Mouse (Mus musculus): ENCODE measurements at regions not wholly inside any gene's neighbourhood (a gene's known extent, or its start where the extent isn't known, plus 50 kb on each side); places are given as distances from the start of the nearest gene placed in this dataset.
"Not testable (repeated sequence)": the region's sequence is repeated elsewhere in the genome, so short reads cannot be mapped to it uniquely, and the experiment has no call there.

DNA sequence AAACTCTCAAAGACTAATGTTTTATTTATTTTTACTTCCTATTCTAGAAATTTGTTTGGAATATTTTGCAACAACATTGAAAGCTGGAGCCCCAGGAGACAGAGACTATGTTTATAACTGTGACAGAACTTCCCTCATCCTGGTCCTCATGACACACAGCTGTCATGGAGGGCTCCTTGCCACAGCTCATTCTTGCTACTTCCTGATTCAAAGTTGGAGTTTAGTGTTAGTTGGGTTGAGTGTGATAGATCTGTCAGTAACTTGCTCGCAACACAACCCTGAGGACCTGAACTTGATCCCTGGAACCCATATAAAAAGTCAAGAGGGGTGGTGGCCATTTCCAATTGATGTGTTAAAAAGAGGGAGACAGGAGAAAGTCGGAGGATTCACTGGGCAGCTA, 328.3 kb upstream of the Nox3 start:
- no peak for DNase-seq (ENCODE audit: low read depth)

DNA sequence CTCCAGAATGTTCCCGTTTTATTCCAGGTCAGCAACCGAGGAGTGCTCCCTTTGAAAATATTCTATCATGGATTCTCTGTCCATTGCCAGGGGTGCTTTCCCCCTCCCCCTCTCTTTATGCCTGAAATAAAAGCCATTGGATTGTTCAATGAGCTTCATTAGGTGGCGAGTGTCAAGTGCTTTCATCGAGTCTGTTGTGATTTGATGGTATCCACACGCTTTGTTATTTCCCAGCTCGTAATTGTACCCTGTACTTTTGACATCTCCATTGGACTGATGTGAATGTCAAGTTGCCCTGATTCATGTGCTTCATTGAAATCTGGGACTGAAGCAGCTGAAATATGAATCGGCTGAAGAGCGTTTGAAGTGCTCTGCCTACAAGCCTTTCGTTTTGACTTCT, 333.1 kb upstream of the Nox3 start:
- DNase-seq (ENCODE audit: low read depth), result no peak

DNA sequence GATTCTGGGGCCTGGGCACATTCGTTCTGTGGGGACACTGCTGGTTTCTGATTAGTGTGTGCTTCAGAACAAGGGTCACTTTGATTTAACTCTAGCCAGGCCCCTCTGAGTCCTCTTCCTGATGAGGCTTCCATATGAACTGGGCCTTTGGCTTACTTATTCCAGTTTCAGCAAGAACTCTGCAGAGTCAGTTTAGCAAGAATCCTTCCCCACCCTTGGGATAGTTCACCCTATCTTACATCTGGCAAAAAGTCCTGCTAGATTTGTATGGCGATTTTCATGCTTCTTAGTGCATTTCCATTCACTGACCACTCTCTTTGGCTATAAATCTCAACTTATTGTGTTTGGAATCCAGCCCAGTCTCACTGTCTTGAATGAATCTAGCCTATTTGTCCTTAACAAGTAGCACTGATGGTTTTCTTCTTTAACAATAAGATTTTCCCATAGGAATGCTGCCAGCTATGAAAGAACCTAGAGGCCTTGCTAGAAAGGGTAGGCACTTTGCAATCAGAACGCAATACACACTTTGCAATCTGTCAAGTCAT, 338.8 kb upstream of the Nox3 start:
- DNase-seq (ENCODE audit: low read depth), result no peak

DNA sequence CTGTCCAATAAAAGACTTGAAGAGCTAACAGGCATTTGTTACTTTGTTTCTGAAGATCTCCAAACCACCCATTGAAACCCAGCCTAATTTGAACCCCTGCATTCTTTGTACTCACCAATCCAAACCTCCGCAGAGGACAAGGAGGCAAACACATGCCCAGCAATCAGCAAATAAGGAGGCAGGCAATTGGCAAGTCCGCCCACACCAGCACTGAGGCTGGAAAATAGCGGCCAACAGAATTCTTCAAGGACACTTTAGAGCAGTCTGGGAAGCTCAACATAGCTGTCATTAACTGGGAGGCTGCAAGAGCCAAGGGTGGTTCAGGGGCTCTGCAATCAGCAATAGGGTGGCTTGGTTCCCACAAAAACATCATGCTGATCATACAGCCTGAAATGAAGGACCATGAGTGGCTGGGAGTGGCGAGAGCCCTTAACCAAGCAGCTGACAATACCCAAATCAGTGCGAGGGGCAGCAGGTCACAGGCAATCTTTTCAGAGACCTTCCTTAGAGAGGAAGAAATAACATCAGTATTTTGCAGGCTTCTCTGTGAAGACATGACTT, 344.1 kb upstream of the Nox3 start:
- DNase-seq (ENCODE audit: low read depth), result no peak

DNA sequence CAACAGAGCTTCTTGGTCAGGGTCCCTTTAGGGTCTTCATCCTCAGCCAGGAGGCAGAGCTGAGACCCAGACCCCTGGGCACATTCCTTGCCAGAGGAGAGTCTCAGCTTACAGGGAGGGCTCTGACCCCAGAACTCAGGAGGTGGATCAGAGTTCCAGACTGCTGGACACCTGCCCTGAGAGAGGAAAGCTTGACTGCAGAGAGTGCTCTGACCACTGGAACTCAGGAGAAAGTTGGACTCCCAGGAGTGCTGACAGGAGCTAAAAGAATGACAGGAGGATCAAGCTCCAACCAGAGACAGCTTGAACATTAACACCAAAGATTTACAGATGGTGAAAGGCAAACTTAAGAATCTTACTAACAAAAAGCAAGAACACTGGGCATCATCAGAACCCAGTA, 364.1 kb upstream of the Nox3 start:
- DNase-seq (ENCODE audit: low read depth), result not testable (repeated sequence)

DNA sequence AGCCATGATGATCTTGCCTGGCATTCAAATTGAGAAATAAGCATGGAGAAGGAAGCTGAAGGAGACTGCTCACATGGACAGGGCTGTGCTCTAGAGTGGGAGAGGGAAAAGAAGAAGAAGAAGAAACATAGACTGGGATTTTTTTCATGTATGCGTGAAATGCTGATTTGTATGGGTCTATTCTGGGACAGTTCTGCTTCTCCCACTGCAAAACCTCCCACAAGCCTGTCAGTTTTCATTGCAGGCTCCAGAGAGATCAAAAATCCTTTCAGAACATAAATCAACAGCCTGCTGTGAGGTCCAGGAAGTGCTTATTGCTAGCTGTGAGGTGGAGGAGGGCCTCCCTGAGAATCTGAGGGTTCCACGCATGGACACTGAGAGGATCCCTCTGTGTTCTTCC, 377.3 kb upstream of the Nox3 start:
- no peak for DNase-seq (ENCODE audit: low read depth)

DNA sequence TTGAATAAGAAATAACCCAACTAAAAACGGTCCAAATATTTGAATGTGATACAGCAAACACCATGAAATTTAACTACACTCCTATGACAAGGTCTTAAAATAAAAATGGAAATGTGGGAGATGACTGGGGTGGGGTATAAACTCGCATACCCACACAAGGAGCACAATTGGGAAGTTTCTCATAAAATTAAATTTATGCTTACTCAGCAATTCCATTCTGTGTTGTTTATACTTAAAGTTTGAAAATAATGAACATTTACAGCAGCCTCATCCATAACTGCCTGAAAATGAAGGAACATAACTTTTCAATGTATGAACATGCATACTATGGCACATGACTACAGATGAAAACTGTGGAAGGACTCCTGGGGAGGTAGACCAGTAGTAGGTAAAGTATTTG, 384.5 kb upstream of the Nox3 start:
- no peak for DNase-seq (ENCODE audit: low read depth)

DNA sequence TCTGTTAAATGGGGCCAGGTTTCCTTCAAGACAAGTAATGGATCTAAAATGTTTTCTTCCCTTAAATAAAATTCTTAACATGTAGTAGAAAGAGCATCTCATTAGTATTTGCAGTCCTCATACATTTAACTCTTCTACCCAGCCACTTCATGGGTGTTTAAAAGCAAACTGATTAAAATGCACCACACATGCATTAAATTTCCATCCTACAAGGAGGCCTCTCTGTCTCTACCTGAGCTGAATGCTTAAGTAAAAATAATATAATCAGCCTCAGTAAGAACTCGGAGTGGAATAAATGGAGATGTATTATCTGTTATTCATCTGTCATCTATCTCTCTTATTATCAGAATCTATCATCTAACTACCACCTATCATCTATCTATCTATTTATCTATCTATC, 398.6 kb upstream of the Nox3 start:
- DNase-seq (ENCODE audit: low read depth), result peak; percentile 0

DNA sequence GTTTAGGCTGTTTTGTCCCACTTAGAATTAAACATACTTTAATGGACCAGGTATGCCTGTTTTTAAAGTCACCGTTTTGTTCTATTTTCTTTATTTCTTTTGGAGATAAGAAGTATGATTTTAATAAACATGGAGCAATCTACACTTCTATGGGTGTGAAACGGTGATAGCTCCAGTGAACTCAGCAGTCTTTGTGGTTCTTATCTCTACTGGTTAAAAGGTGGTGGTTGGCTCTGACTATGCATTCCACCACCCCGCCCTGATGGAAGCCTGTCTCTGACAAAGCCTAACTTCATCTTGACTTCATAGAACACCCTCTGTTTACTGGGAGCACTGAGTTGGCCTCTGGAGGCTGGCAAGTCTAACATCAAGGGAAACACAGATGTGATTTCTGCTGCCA, 407.3 kb upstream of the Nox3 start:
- DNase-seq (ENCODE audit: low read depth), result no peak

DNA sequence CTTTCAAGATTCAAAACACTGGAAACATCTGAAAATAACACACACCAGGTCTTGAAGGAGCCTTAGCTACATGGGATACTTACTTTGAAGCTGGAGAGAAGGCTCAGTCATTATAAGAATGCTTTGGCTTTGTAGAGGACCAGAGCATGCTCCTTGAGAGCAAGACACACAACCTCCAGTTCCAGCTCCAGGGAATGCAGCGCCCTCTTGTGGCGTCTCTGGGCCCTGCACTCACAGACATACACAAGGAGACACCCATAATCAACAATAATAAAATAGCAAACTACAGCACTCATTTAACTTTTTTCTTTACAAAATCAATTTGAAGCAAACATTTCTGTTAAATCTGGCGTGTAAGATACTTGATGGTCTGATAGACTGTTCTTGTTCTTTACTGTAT, 413.2 kb upstream of the Nox3 start:
- DNase-seq (ENCODE audit: low read depth), result peak; percentile 3

DNA sequence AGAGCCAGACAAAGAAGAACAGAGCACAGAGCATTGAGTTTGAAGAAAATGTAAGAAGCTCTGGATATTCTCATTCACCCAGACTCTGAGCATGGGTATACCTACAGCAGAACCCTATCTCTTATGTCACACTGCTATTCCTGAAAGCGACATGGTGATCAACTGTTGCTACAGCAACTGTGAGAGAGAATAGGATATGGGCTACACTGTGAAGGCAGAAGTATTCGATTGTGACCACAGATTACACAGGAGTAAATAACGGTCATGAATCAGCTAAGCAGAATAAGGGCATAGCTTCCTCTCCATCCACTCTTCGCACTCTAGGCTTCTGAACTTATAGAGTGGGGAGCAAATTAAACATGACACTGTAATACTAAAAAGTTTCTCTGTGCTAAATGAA, 417.0 kb upstream of the Nox3 start:
- no peak for DNase-seq (ENCODE audit: low read depth)

DNA sequence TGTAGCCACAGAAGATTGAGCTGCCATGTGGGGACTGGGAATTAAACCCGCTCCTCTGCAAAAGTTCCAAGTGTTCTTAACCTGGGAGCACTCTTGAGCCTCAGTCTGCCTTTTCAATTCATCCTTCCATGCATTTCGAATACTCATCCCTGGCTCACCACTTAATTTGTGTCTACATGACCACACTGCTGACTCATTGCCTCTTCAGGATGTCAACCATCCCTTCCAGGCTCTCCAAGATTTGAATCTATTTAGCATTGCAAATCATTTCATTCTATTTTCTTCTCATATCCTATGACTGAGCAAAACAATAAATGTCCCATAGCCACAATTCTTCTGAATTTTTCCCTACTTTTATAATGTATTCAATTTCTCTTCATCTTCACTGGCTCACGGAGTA, 420.4 kb upstream of the Nox3 start:
- no peak for DNase-seq (ENCODE audit: low read depth)

DNA sequence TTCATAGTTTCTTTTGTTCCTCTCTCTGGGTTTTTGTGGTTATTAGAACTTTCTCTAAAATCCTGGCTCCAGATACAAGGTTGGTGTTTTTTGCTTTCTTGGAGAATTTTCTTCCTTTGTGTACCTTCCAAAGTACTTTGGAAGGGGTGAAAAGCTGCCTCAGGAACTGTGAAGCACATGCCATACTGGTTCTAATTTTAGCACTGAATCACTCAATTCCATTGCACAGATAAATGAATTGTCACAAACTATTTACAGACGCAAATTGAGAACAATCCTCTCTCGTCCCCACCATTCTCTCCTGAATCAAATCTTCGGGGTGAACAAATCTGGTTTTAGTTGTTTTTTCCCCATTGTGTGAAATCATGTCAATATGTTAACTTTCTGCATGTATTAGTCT, 437.6 kb upstream of the Nox3 start:
- no peak for DNase-seq (ENCODE audit: low read depth)

DNA sequence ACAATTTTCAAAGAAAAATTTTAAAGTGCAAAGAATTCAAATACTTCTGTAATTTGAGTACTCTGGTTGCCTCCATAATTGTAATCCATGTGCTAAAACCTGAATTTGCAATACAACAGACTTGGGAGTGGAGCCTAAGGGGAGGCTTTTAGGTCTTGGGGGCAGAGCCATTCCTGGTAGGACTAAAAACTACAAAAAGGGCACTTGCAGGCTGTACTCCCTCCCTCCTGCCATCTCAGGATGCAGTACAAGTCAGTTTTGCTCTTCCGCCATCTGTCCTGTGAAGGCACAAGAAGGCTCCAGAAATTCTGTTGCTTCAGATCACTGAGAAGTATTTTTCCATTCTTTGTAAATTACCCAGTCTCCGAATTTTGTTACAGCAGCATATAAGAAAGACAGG, 467.4 kb upstream of the Nox3 start:
- no peak for DNase-seq (ENCODE audit: low read depth)

DNA sequence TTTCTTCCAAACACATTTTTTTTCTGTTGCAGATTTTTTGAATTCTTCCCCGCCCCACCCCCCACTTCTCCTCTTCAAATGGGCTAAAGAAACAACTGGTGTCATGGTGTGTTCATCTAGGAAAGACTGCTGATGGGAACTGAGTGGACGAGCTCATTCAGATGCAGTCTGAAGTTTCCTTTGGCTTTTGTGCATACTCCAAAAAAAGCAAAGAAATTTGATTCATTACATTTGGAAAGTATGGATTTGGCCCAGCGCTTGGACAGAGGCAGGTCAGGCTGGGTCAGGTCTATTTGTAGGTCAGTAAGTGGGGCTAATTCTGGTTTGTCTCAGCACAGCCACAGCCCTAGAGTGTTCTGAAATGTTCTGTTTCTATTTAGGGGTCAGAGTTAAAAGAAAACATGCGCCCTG, 477.9 kb upstream of the Nox3 start:
- no peak for DNase-seq (ENCODE audit: low read depth)

DNA sequence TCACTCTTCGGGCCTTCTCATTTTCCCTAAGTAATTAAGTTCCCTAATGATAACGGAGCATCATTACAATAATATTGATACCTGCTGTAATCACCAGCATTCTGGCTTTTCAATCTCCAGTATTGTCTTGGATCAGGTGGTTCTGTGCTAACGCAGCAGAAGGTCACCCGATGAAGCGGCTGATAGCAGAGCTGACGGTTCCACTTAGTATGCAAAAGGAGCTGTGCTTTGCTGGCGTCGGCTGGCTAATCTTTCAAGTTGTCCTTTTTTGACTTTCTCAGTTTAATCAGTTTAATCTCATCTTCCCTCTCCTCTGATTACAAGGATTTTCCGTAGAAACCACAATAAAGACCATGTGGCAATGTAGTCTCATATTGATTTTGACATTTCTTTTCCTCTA, 478.9 kb upstream of the Nox3 start:
- DNase-seq (ENCODE audit: low read depth), result no peak

DNA sequence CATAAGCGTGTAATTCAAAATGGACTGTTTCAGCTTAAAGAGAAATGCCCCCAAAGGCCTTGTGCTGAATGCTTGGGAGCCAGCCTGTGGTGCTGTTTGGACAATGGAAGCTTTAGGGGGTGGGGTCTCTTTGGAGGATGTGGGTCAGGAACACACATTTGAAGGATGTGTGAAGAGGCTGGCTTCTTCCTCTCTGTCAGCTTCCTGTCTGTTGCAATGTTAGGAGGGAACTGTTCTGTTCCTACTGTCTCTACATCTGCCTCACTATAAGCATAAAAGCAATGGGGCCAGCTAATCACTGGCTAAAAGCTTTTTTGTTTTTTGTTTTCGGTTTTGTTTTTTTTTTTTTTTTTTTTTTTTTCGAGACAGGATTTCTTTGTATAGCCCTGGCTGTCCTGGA, 480.5 kb upstream of the Nox3 start:
- no peak for DNase-seq (ENCODE audit: low read depth)

DNA sequence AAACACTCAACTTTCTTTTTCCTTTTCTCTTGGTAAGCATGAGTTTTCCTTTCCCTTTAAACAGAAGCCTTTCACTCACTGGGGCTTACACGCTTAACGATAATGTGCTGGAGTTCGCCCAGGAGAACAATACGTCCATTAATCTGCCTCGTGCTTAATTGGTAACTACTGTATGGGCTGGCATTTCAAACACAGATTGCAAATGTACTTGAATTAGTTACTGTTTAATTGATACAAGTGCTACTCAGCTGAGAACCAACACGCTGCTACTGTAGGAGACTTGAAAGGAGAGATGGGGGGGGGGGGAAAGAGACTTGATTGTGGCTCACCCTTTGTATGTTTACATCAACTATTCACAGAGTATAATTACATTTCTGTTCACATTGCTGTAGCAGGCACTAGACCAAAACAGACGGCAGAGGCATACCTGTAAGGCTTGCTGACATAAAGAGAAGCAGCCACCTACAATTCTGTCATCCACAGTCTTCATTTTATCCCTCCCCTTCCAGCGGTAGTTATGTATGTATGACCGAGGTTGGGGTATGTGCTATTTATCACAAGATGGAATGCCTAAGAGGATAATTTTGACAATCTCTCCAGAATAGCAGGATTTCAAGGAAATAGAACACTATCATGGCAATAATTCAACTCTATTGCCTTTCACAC, 481.6 kb upstream of the Nox3 start:
- DNase-seq (ENCODE audit: low read depth), result no peak

DNA sequence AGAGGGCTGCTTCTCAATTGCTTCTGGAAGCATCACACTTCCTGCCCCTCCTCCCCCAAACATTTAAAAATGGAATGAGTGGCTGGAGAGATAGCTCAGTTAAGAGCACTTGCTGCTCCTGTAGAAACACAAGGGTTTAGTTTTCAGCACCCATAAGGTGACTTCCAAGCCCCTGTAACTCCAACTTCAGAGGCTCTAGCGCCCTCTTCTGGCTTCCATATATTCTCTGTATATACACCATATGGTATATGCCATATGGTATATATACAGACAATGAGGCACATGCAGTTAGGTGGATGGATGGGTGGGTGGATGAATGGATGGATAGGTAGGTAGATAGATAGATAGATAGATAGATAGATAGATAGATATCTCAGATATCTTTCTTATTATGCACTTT, 483.2 kb upstream of the Nox3 start:
- no peak for DNase-seq (ENCODE audit: low read depth)

DNA sequence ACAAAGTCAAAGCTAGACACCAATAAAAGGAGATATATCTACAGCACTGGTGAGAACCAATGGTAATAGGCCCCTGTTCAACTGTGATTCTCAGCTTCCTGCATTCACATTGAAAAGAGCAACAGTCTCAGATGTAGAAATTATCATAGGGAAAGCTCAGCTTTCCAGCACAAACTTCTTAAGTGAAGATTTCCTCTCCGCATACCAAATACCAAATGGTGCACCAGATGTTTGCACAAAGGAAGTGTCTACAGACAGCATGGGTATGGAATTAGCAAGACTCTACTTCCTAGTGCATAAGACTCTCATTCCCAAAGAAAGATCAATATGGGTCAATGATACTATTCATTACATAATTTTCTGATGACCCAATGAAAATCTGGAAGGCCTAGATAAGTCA, 486.0 kb upstream of the Nox3 start:
- no peak for DNase-seq (ENCODE audit: low read depth)

DNA sequence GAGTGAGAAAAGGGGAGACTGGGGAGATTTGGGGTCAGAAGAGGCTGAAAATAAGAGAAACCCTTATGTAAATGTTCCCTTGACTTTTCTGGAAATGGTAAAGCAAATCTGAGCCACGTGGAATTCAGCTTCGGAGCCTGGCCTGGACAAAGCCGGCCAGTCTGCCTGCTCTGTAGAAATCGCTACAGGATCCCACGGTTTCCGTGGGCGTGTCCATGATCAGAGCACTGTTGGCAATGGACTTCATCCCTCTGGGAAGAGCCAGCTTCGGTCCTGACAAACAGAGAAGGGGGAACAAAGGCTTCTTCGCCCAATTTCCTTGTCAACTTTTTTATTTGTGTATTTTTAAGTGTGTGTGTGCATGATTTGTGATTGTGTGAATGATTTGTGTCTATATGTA, 490.7 kb upstream of the Nox3 start:
- DNase-seq (ENCODE audit: low read depth), result no peak

DNA sequence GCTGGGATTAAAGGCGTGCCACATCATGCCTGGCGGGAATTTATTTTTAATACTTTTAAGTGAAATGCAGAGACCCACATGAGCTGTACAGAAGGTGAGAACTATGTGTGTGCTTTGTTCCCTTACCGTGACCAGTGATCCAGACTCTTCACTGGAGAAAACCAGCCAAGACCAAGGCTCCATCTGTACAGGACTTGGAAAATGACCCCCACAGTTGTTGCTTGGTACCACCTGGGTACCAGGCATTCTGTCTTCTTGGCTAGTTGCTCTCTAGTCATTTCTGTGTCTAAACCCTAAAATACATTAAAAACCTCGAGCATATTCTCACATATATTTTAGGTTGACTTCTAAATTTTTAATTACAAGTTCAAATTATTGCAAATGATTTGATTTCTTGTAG, 491.5 kb upstream of the Nox3 start:
- no peak for DNase-seq (ENCODE audit: low read depth)

DNA sequence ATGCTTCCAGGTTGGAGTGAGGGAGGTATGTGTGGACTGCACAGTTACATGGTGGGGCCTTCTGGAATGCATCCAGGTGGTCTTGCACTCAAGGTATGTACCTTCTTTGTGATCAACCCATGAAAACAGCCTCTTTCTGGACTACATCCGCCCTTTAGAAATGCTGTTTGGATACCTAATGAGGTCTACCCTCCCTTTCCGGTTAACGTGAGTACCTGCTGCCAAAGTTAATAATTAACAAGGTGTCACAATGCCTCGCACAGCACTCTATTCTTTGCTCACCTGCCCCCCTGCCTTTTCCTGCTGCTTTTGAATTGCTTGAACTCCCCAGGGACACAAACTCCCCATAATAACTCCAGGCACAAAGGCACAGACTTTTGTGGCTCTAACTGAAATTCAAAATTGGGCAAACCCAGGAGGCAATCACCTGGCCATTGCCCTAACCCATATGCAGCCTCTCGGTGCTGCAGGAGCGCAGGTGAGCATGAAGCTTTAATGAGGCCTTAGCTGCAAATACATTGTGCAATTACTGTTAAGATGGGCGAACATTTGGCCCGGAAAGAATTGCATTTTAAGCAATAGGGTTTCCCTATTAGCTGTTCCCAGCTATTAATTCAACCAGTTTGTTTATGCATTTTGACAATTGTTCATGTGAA, 500.9 kb upstream of the Nox3 start:
- DNase-seq (ENCODE audit: low read depth), result no peak

DNA sequence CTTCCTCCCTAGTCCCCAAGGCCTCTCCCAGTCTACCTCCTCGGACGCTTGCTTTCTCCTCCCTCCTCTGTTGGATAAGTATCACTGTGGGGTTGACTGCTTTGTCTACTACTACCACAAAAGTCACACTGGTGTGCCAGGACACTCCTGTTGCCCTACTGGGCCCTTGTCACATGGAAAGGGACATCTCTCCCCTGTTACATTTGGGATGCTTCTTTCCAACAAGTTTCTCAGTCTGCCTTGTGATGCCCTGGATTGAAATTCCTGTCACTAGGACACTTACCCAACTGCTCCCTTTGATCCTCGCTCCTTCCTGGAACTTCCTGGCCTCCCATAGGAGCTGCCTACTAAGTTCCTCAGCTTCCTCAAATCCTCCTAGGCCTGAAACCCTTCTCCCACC, 501.9 kb upstream of the Nox3 start:
- no peak for DNase-seq (ENCODE audit: low read depth)

Data from induced T-regulatory cell, adult 2 months (primary cell).